Mouse (Mus musculus) heart, adult 2 months (tissue): ENCODE results near the gene S100z. TPM values are rescaled to one million over a fixed set of nuclear protein-coding genes. Genes with fewer than 3 reads are reported as not detected.

Experiments
- DNase-seq, 2 experiments: peaks; one replicate each; pipeline ENCODE4 v3.0.0; 2021
- H3K27ac ChIP-seq: fragments of 200-600 bp; 2 replicates; pipeline ENCODE4 v1.8.1; 2022
- H3K27me3 ChIP-seq: fragments of 200-500 bp; 2 replicates; pipeline ENCODE4 v1.6.1; 2012; ENCODE audit warnings: mild to moderate bottlenecking, low read length, inconsistent platforms, mixed read lengths; ENCODE audit not compliant: control insufficient read depth, insufficient read depth
- H3K36me3 ChIP-seq: fragments of 200-500 bp; 2 replicates; pipeline ENCODE4 v1.6.1; 2012; ENCODE audit warnings: low read length, inconsistent platforms; ENCODE audit not compliant: control insufficient read depth, insufficient read depth
- H3K4me1 ChIP-seq: fragments of 200-500 bp; 2 replicates; pipeline ENCODE4 v1.6.1; 2011; ENCODE audit warnings: low read length; ENCODE audit not compliant: control insufficient read depth, insufficient read depth
- H3K4me3 ChIP-seq: fragments of 200-600 bp; 2 replicates; pipeline ENCODE4 v1.8.1; 2022
- H3K79me2 ChIP-seq: fragments of 200-500 bp; replicated peaks from 2 replicates; pipeline ENCODE4 v1.6.1; 2012; ENCODE audit warnings: mild to moderate bottlenecking, inconsistent platforms, low read length, moderate library complexity, mixed read lengths; ENCODE audit not compliant: control insufficient read depth, insufficient read depth
- H3K9ac ChIP-seq: fragments of 200-500 bp; 2 replicates; pipeline ENCODE4 v1.6.1; 2012; ENCODE audit warnings: low read depth, mild to moderate bottlenecking, control low read depth, inconsistent platforms, low read length, mixed read lengths
- CTCF ChIP-seq: fragments of 200-600 bp; IDR thresholded peaks from 2 replicates; pipeline ENCODE4 v1.8.1; 2022; ENCODE audit warnings: antibody characterized with exemption, mild to moderate bottlenecking, moderate library complexity
- EP300 ChIP-seq: fragments of 200-500 bp; IDR thresholded peaks from 2 replicates; pipeline ENCODE4 v1.6.1; 2011; ENCODE audit warnings: low read depth, low read length, control low read depth; ENCODE audit not compliant: insufficient read depth
- POLR2A ChIP-seq: fragments of 200-500 bp; IDR thresholded peaks from 2 replicates; pipeline ENCODE4 v1.6.1; 2011; ENCODE audit warnings: mild to moderate bottlenecking, low read depth, low read length, control low read depth; ENCODE audit not compliant: insufficient read depth
- WGBS: fragments of 180-500 bp; shearing (Covaris S2); methylation state at CpG from one replicate; pipeline ENCODE4 v1.1.7; 2018; 5-methylcytosine and 5-hydroxymethylcytosine counted together
- intact Hi-C: fragments of 180-260 bp; cut with DNase I; formaldehyde crosslinking; loops from one replicate; pipeline ENCODE4 v1.15.1; 2025
- polyA plus RNA-seq: library from polyadenylated mRNA; depleted of rRNA; stranded (reverse); fragments of >200 nt; gene quantifications from 2 replicates; pipeline ENCODE4 v1.2.3, GENCODE M21; 2012
- total RNA-seq, 2 experiments: library from RNA; stranded (reverse); gene quantifications; 2 replicates each; pipeline ENCODE4 v1.2.3; 2021

The S100z gene
- total and polyA plus RNA-seq, 3 experiments: not detected

DNA sequence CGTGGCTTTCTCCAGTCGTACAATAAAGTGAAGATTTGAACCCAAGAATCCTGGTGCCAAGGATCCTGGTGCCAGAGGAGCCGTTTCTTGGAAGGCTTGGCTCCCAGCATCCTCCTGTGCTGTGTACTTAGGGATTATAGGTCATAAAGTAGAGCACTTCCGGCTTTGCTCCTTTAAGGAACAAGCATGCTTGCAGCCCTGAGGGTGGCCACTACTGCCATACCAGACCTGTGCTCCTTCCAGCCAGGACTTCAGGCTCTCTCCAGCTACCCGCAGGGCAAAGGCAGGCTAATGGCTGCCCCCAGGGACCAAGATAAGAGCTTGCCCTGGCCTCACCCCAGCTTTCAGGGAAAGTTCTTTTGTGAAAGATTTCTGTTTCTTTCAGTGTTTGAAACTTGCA lies 14.8 kb upstream of the S100z start:
- DNase-seq: no peak

DNA sequence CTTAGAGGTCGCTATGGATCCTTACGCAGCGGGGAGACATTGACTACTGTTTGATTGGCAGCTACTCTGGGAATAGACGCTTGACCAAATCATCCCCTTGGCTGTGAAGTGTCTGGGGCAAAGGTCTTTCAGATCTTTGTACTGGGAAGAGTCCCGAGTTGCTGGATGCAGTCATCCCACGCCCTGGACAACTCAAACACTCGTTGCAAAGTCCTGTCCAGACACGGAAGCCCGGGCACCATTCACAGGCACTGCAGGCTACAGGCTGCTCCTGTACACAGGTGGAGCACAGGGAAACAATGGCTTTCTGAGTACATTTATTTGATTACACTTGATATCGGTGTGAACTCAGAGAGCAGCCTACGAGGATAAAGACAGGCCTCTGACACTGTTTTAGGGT lies 12.8 kb upstream of the S100z start:
- no peak overlapping the region for H3K9ac ChIP-seq
- DNase-seq: no peak
- WGBS: 71% methylated on average over 11 of the region's 11 CpGs

More for the DNA sequence above, 14.8 kb upstream of the S100z start:
- H3K36me3 ChIP-seq: no peaks in the 10 kb centered on the region
- no peak overlapping the region for H3K9ac ChIP-seq
- no peaks in the 10 kb centered on the region for H3K27me3 ChIP-seq
- H3K4me3 ChIP-seq: no peak overlapping the region
- TF ChIP-seq CTCF (no peak), POLR2A (no peak), EP300 (no peak)
- no peak overlapping the region for H3K27ac ChIP-seq
- WGBS: 60% methylated on average over 5 of the region's 5 CpGs
- no peaks in the 10 kb centered on the region for H3K79me2 ChIP-seq
- intact Hi-C loops: no loop called here
- peaks cover 5% of the 10 kb centered on the region for H3K4me1 ChIP-seq

DNA sequence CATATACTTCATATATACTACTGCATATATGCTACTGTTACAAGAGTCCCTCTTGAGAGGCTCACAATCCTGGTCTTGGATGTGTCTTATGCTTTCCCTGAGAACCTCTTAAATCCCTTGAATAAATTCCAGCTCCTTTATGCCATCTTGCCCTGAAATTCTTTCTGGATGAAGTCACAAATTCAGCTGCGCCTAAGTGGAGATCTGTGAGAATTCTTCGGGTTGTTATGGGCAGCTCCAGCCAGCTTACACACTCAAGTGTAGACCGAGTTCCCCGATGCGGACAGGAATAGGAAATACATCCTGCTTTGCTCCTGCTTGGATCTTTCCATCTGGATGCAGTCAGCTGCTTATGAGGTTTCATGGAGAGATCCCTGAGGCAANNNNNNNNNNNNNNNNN lies 6.1 kb upstream of the S100z start:
- intact Hi-C loops: no loop called here
- Histone ChIP-seq H3K27me3 (no peaks in the 10 kb centered on the region), H3K4me3 (no peak overlapping the region), H3K4me1 (no peaks in the 10 kb centered on the region), H3K9ac (no peak overlapping the region), H3K79me2 (no peaks in the 10 kb centered on the region), H3K36me3 (no peaks in the 10 kb centered on the region), H3K27ac (no peak overlapping the region)
- WGBS: 5% methylated on average over 5 of the region's 5 CpGs
- TF ChIP-seq CTCF (no peak), EP300 (no peak), POLR2A (no peak)
- DNase-seq: no peak

More for the DNA sequence above, 12.8 kb upstream of the S100z start:
- no peak for TF ChIP-seq EP300
- no peak for TF ChIP-seq CTCF
- TF ChIP-seq POLR2A: no peak
- Histone ChIP-seq H3K27ac (no peak overlapping the region), H3K36me3 (no peaks in the 10 kb centered on the region), H3K27me3 (no peaks in the 10 kb centered on the region), H3K79me2 (no peaks in the 10 kb centered on the region), H3K4me3 (no peak overlapping the region), H3K4me1 (peaks cover 5% of the 10 kb centered on the region)
- intact Hi-C loops: no loop called here

DNA sequence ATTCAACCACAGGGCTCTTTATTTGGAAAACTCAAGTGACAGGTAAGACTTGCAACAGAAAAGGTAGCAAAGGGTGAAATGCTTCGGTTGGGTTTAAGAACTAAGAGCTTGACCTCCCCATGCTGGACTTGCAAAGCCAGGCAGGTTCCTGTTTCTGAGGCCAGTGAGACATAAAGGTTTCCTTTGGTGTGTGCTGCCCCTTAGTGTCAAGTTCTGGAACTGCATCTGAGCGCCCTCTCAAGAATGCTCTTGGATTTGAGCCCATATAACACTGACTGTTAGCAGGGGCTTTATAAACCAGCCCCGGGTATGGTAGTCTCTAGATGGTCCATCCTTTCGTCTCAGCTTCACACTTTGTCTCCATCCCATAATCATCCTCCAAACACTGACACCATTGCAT lies 2.9 kb upstream of the S100z start:
- intact Hi-C loops: loop anchor here (1.0 kb wide), 1 partner anchor 91 kb away; no protein-coding TSS in a partner anchor
- Histone ChIP-seq H3K36me3 (no peaks in the 10 kb centered on the region), H3K27me3 (no peaks in the 10 kb centered on the region), H3K27ac (no peak overlapping the region), H3K9ac (no peak overlapping the region), H3K4me3 (no peak overlapping the region), H3K4me1 (no peaks in the 10 kb centered on the region), H3K79me2 (no peaks in the 10 kb centered on the region)
- DNase-seq: peak; percentile 59 to 84
- TF ChIP-seq POLR2A (no peak), CTCF (peak; percentile 91), EP300 (peak; percentile 66; the same call in 1 of the 2 replicates)
- WGBS: 6% methylated on average over 4 of the region's 4 CpGs

DNA sequence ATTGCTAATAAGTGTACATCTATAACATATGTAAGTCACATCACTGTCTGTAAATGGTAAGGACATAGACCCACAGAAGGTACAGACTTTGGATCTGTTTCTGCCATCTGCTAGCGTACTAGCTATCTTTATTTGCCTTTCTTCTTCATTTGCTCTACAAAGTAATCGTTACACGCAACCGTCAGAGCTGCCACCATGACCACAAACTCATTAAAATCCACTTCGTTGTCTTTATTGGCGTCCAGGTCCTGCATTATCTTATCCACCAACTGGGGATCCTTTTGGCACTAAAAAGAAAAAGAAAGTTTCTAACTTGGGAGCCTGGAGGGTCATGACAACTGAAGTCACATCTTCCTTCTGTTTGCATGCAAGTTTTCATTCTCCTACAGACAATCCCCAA lies 1.3 kb downstream of the S100z start:
- no peak for DNase-seq
- no peak for TF ChIP-seq CTCF
- no peak for TF ChIP-seq EP300
- TF ChIP-seq POLR2A: no peak
- no peaks in the 10 kb centered on the region for H3K27me3 ChIP-seq

DNA sequence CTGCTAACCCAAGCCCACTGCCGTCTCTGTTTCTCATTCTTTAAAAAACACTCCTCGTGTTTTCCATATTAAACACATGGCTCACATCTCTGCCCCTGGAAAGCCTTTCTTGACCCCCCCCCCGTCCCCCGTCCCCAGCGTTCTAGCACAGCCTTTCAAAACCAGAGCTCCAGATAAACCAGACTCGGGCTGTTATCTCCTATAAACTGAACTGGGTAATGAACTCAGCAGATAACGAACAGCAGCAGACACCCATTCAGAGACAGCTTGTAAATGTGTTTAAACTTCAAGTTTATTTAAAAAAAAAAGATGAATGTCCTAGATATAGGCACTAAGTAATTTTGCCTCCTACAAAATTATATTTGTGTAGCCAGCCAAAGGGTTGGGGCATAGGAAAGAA lies 3.4 kb downstream of the S100z start:
- Histone ChIP-seq H3K27ac (no peak overlapping the region), H3K36me3 (no peaks in the 10 kb centered on the region), H3K4me1 (no peaks in the 10 kb centered on the region), H3K79me2 (no peaks in the 10 kb centered on the region), H3K9ac (no peak overlapping the region), H3K27me3 (no peaks in the 10 kb centered on the region), H3K4me3 (no peak overlapping the region)
- TF ChIP-seq CTCF (no peak), EP300 (no peak), POLR2A (no peak)
- whole genome bisulfite sequencing: 23% methylated on average over 7 of the region's 7 CpGs
- intact Hi-C loops: no loop called here
- no peak for DNase-seq

More for the DNA sequence above, 1.3 kb downstream of the S100z start:
- H3K9ac ChIP-seq: no peak overlapping the region
- 88% methylated on average over 6 of the region's 6 CpGs for WGBS
- H3K27ac ChIP-seq: no peak overlapping the region
- no peak overlapping the region for H3K4me3 ChIP-seq
- H3K36me3 ChIP-seq: no peaks in the 10 kb centered on the region
- intact Hi-C loops: no loop called here
- H3K4me1 ChIP-seq: no peaks in the 10 kb centered on the region
- no peaks in the 10 kb centered on the region for H3K79me2 ChIP-seq
